Mouse (Mus musculus) splenic B cell, adult 2 months (primary cell): ENCODE data around the gene Afm.

Experiments used
- DNase-seq: peaks from one replicate; pipeline ENCODE4 v3.0.0-alpha.2; 2011; ENCODE audit warnings: low read depth, low spot score
- H3K27me3 ChIP-seq: 2 replicates; pipeline ENCODE4 v1.6.1; 2012; ENCODE audit warnings: mild to moderate bottlenecking, low read length, moderate library complexity, mixed read lengths; ENCODE audit not compliant: control insufficient read depth, poor library complexity, insufficient read depth, severe bottlenecking
- H3K36me3 ChIP-seq: 2 replicates; pipeline ENCODE4 v1.6.1; 2012; ENCODE audit warnings: mild to moderate bottlenecking, low read length, moderate library complexity, mixed read lengths; ENCODE audit not compliant: control insufficient read depth, poor library complexity, insufficient read depth, severe bottlenecking

The Afm gene

GRCm38 (mm10) chr5:90571216-90571615 is 52.5 kb downstream of the Afm start:
- Histone ChIP-seq H3K27me3 (no peaks in the 10 kb centered on the region), H3K36me3 (no peaks in the 10 kb centered on the region)
- DNase-seq, result no peak

- Histone ChIP-seq H3K27me3 (no peaks in the 10 kb centered on the region), H3K36me3 (no peaks in the 10 kb centered on the region)
- DNase-seq, result no peak
Measured at GRCm38 (mm10) chr5:90577751-90578150, 59.0 kb downstream of the Afm start.

GRCm38 (mm10) chr5:90579556-90579955 is 60.8 kb downstream of the Afm start:
- no peaks in the 10 kb centered on the region for H3K27me3 ChIP-seq
- DNase-seq, result no peak
- H3K36me3 ChIP-seq, result no peaks in the 10 kb centered on the region

- Histone ChIP-seq H3K36me3 (no peaks in the 10 kb centered on the region), H3K27me3 (no peaks in the 10 kb centered on the region)
- DNase-seq, result no peak
Measured at GRCm38 (mm10) chr5:90582179-90582578, 63.4 kb downstream of the Afm start.

GRCm38 (mm10) chr5:90584799-90585198 is 66.1 kb downstream of the Afm start:
- Histone ChIP-seq H3K36me3 (no peaks in the 10 kb centered on the region), H3K27me3 (no peaks in the 10 kb centered on the region)
- DNase-seq, result no peak

GRCm38 (mm10) chr5:90586511-90586910 is 67.8 kb downstream of the Afm start:
- H3K27me3 ChIP-seq, result no peaks in the 10 kb centered on the region
- DNase-seq, result no peak
- H3K36me3 ChIP-seq, result no peaks in the 10 kb centered on the region

- no peaks in the 10 kb centered on the region for H3K36me3 ChIP-seq
- H3K27me3 ChIP-seq, result no peaks in the 10 kb centered on the region
- DNase-seq, result no peak
Measured at GRCm38 (mm10) chr5:90588104-90588503, 69.4 kb downstream of the Afm start.

GRCm38 (mm10) chr5:90588708-90589595 is 70.2 kb downstream of the Afm start:
- DNase-seq, result peak; percentile 76

GRCm38 (mm10) chr5:90590676-90591075 is 71.9 kb downstream of the Afm start:
- no peak for DNase-seq
- no peaks in the 10 kb centered on the region for H3K27me3 ChIP-seq
- no peaks in the 10 kb centered on the region for H3K36me3 ChIP-seq

More at GRCm38 (mm10) chr5:90588708-90589595, 70.2 kb downstream of the Afm start:
- no peaks in the 10 kb centered on the region for H3K27me3 ChIP-seq
- H3K36me3 ChIP-seq, result no peaks in the 10 kb centered on the region

GRCm38 (mm10) chr5:90591936-90592335 is 73.2 kb downstream of the Afm start:
- DNase-seq, result no peak
- no peaks in the 10 kb centered on the region for H3K36me3 ChIP-seq
- H3K27me3 ChIP-seq, result no peaks in the 10 kb centered on the region

GRCm38 (mm10) chr5:90594945-90595344 is 76.2 kb downstream of the Afm start:
- DNase-seq, result peak; percentile 54
- Histone ChIP-seq H3K27me3 (no peaks in the 10 kb centered on the region), H3K36me3 (no peaks in the 10 kb centered on the region)

- no peaks in the 10 kb centered on the region for H3K36me3 ChIP-seq
- no peak for DNase-seq
- H3K27me3 ChIP-seq, result no peaks in the 10 kb centered on the region
Measured at GRCm38 (mm10) chr5:90596155-90596554, 77.4 kb downstream of the Afm start.

- Histone ChIP-seq H3K36me3 (no peaks in the 10 kb centered on the region), H3K27me3 (no peaks in the 10 kb centered on the region)
- peak; percentile 76 for DNase-seq
Measured at GRCm38 (mm10) chr5:90601469-90601868, 82.7 kb downstream of the Afm start.
